Mouse (Mus musculus) telencephalon, adult 2 months (tissue): ENCODE data around the gene Maneal.
A peak's percentile ranks its signal among the peaks of the same experiment; 100 is the strongest.

Experiments
- DNase-seq: peaks from one replicate; pipeline ENCODE4 v3.0.0-alpha.2; 2011; ENCODE audit warnings: low read depth, low spot score

Gene Maneal

DNA sequence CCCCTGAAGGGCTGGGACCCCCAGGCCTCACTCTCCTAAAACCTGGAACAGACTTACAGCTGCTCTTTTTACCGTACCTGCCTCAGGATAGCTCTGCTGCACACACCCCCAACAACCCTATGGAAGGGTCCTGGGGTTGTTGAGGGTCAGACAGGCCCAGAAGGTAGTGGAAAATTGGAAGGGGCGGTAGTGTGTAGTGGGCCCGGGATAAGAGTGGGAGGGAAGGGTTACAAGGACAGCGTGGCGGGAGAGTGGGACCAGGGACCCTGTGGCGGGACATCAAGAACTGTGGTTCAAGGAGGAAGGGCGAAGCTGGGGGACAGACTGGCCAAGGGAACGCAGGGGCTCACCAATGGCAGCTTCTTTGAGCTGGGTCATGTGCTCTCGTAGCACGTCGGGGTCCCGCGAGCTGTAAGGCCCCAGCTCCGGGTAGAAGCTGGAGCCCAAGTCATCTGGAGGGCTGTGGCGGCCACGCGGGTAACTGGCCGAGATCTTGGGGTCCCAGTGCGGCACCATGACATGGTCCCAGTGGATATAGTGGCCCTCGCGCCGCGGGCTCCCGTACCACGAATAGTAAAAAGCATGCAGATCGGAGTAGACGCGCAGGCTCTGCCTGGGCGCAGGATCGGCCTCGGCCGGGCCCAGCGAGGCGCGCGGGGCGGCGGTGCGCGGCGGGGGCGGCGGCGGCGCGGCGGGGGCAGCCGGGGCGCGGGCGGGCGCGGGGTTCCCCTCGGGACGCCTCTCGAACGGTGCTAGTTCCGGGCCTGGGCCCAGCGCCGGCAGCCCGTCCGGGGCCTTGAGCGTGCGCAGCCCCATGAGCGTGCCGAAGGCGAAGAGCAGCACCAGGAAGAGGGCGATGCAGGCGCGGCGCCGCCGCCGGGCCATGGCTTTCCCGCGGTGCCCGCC, at the start of gene Maneal:
Maneal (minus strand) TSS at position 889 of the 906 bp plus-strand sequence.
- no peak for DNase-seq

DNA sequence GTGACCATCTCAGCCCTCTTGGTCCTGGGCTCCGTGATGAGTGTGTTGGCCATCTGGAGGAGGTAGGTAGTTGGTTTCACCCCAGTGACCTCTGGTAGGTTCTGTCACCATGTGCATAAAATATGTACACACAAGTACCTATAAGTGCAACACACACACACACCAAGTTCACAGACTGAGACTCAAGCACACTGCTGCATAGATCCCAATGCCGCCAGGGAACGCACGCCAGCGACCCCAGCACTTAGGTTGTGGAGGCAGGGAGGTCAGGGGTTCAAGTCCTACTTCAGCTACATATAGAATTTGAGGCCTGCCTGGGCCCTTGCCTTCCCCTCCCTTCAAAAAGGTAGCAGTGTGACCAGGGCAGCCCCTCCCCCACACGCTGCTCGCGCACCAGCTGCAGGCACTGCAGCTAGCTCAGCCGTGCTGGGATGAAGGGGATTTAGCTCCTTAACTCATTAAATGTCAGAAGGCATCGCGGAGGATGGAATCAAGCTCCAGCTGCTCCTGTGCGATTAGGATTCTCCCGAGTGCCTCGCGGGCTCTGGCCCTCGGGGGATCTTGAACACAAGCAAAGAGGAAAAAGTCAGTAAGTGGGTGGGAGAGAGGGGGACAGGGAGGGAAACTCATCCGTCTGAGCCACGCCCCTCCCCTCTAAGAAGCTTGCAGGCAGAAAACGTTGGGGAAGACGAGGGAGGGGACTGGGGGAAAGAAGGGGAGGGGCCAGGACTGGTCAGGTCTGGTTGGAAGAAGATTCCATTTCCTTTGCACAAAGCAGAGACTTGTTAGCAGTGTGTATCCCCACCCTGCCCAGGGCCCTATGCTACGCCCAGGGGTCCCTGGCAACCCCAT, 44.2 kb upstream of the Maneal start:
- no peak for DNase-seq

GRCm38 (mm10) chr4:124905417-124905816, 43.4 kb upstream of the Maneal start:
- no peak for DNase-seq

- no peak for DNase-seq
These were observed 37.9 kb upstream of the Maneal start for GRCm38 (mm10) chr4:124899906-124900305.

GRCm38 (mm10) chr4:124898428-124898827, 36.5 kb upstream of the Maneal start:
- DNase-seq, result no peak

- no peak for DNase-seq
These were observed 32.8 kb upstream of the Maneal start for GRCm38 (mm10) chr4:124894508-124895428.

GRCm38 (mm10) chr4:124893769-124894168, 31.8 kb upstream of the Maneal start:
- DNase-seq, result no peak

DNA sequence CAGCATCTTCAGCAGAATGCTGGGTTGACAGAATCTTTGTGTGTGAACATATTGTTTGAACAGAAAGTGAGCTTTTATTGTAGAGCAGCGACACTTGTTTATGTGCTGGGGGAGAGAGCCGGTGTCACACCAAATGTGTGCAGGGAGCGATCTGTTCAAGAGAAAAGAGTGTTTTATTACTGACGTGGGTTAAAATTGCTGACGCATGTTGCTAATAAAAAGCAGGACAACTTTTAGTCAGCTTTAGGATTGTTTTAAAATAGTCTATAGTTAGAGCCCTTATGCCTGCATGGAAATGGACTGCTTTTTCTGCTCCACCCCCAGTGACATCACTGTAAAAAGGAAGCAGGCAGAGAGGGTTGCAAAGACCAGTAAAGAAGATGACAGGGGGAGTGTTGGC, 28.9 kb upstream of the Maneal start:
- DNase-seq, result peak; percentile 73

DNA sequence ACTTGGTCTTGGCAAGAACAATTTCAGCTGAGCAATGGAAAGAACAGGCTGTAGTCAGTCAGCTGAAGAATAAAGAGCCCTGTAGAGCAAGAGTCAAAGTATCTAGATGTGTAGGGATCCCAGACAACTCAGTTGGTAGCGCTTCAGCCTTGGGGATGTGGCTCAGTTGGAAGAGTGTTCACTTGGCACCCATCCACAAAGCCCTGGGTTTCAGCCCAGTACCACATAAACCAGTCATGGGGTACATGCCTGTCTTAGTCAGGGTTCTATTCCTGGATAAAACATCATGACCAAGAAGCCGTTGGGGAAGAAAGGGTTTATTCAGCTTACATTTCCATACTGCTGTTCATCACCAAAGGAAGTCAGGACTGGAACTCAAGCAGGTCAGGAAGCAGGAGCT, 28.0 kb upstream of the Maneal start:
- no peak for DNase-seq

- DNase-seq, result no peak
These were observed 26.7 kb upstream of the Maneal start for GRCm38 (mm10) chr4:124888702-124889101.

DNA sequence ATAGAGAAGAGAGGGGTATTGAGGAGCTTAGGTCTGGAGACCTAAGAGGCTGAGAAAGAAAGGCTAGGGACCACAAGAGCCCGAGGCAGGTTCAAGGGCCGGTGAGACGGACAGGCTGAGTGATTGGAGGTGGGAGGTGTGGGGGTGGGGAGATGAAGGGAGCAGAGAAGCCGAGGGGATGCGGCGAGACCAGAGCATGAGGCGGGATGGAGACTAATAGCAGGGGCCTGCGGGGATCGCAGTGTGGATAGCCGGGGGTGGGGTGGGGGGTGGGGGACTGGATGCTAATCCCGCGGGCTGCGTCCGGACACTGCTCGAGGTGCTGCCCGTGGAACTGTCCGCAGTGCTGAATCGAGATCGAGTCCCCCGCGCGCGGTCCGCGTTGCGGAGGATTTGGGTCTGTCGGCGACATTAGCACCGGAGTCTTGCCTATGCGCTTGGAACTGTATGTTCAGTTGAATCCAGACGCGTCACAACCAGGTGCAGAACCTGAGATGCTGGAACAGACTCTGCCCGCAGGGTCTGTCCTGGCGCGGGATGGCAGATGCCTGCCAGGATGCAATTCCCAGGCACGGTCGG, 20.3 kb upstream of the Maneal start:
- no peak for DNase-seq

- DNase-seq, result peak; percentile 77
These were observed 19.5 kb upstream of the Maneal start for GRCm38 (mm10) chr4:124881341-124881908.

DNA sequence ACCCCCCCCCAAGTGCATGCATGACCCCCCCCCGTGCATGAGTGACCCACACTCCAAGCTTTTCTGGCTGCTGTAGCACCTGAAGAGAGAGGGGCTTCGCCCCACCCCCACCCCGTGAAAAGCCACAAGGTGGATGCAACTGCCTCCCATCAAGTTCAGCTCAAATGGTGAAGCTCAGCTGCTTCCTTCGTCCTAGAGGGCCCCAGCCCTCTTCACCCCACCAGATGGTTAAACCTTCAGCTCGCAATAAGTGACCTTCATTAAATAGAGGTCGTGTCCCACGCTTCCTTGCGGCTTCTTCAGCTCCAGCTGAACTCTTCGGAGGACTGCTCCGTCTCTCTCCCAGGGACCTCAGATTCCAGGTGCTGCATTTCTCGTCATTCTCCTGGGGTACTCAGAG, 18.6 kb upstream of the Maneal start, which contains the start of gene Epha10:
Epha10 (plus strand) TSS at position 301 of the 400 bp plus-strand sequence.
- DNase-seq, result no peak

DNA sequence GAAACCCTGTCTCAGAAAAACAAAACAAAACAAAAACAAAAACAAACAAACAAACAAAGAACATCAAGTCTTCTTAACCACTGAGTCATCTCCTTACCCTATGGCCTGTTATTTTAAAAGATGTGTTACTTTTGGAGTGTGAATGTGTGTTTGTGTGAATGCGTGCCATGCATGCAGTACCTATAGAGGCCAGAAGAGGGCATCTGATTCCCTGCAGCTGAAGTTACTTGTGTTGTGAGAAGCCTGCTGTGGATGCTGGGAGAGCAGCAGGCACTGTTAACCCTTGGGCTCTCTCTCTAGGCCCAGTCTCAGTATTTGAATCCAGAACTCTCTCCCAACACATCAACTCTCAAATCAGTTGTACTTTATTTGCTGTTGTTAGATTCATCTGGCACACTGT, 10.7 kb upstream of the Maneal start:
- no peak for DNase-seq

DNA sequence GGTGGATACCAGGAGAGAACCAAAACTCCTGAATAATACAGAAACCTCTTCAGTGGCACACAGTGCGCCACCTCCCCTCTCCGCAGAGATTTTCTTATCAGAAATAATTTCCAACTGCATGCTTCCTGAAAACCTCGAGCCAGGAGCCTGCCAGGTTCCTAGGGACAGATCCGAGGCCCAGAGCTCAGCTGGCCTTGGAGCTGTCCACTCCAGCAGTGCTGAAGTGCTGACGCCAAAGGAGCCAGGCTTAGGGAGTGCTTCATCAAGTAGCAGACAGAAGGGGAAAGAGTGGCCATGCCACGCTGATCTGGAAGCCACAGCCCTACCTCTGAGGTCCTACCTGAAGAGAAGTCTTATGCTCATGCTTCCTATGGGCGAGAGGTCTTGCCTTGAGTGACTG, 1.5 kb downstream of the Maneal start:
- no peak for DNase-seq

- DNase-seq, result no peak
These were observed 3.6 kb downstream of the Maneal start for GRCm38 (mm10) chr4:124858370-124858769.

GRCm38 (mm10) chr4:124856294-124856693, 5.7 kb downstream of the Maneal start:
- DNase-seq, result no peak

GRCm38 (mm10) chr4:124850933-124851658, 10.9 kb downstream of the Maneal start, which contains the start of gene 1110065P20Rik:
Gene 1110065P20Rik (minus strand): TSS chr4:124851196.
- DNase-seq, result no peak

DNA sequence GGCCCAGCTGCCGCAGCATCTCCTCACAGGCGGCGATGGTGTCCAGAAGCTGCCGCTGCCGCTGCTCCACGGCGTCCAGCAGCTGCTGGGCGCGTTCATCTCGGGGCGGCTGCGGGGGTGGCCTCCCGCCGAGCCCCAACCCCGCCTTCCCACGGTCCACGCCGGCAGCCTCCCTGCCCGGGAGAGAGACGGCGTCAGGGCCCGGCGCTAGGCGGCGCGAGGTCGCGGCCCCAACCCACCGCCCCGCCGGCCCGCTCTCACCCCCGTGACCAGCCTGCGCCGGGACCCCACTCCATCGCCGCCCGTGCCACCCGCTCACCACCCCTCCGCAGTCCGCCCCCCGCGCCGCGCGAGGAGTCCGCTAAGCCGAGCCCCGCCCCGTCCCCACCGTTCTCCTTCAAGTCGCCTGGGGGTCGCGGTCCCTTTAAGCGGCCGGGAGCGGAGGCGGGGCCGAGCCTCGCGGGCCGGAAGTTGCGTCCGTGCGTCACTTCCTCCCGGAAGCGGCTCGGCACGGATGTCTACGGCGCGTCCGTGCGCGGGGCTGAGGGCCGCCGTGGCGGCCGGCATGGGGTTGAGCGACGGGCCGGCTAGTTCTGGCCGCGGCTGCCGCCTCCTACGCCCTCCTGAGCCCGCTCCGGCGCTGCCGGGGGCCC, 11.6 kb downstream of the Maneal start, which contains the start of gene Yrdc:
Yrdc (plus strand) TSS at position 419 of the 653 bp plus-strand sequence.
- DNase-seq, result peak; percentile 88
